Mouse (Mus musculus) myocyte (in vitro differentiated cells): ENCODE results near the gene Smarcc2. TPM values are rescaled to one million over a fixed set of nuclear protein-coding genes. Genes with fewer than 3 reads are reported as not detected.

ENCODE experiments used
- H3K27me3 ChIP-seq: one replicate; pipeline ENCODE4 v1.6.1; 2011; ENCODE audit not compliant: control insufficient read depth, insufficient read depth, insufficient read length
- H3K36me3 ChIP-seq: one replicate; pipeline ENCODE4 v1.6.1; 2011; ENCODE audit not compliant: control insufficient read depth, insufficient read depth
- H3K4me2 ChIP-seq: one replicate; pipeline ENCODE4 v1.6.1; 2011; ENCODE audit warnings: low read depth, control low read depth
- H3K4me3 ChIP-seq: one replicate; pipeline ENCODE4 v1.5.1; 2011; ENCODE audit warnings: mild to moderate bottlenecking, control low read depth, moderate library complexity
- H3K79me2 ChIP-seq: one replicate; pipeline ENCODE4 v1.6.1; 2011; ENCODE audit not compliant: control insufficient read depth, insufficient read depth
- H3ac ChIP-seq: one replicate; pipeline ENCODE4 v1.6.1; 2011; ENCODE audit not compliant: control insufficient read depth, insufficient read length
- CEBPB ChIP-seq: IDR thresholded peaks from 2 replicates; pipeline ENCODE4 v1.6.1; 2011; ENCODE audit warnings: mild to moderate bottlenecking, moderate library complexity; ENCODE audit not compliant: poor library complexity, insufficient read depth, severe bottlenecking
- E2F4 ChIP-seq: IDR thresholded peaks from one replicate; pipeline ENCODE4 v1.6.1; 2011; ENCODE audit warnings: mild to moderate bottlenecking, control low read depth, moderate library complexity; ENCODE audit not compliant: insufficient read depth
- MAX ChIP-seq: IDR thresholded peaks from one replicate; pipeline ENCODE4 v1.6.1; 2011; ENCODE audit warnings: low read depth, mild to moderate bottlenecking, control low read depth
- MYOD1 ChIP-seq, 3 experiments: IDR thresholded peaks; one replicate each; pipeline ENCODE4 v1.6.1; 2011; ENCODE audit warnings: control low read depth in 2 of 3, low read depth in 2 of 3, mild to moderate bottlenecking in 2 of 3, moderate library complexity in 1 of 3; ENCODE audit not compliant: insufficient read length in 2 of 3, control insufficient read depth in 1 of 3
- MYOG ChIP-seq, 3 experiments: IDR thresholded peaks; one replicate each; pipeline ENCODE4 v1.6.1; 2011; ENCODE audit warnings: control low read depth in 2 of 3, low read depth in 2 of 3, mild to moderate bottlenecking in 2 of 3; ENCODE audit not compliant: insufficient read length in 2 of 3, control insufficient read depth in 1 of 3, insufficient read depth in 1 of 3
- POLR2A ChIP-seq: IDR thresholded peaks from one replicate; pipeline ENCODE4 v1.6.1; 2011; ENCODE audit warnings: low read depth, mild to moderate bottlenecking, control low read depth, moderate library complexity; ENCODE audit not compliant: insufficient read length
- POLR2AphosphoS2 ChIP-seq: IDR thresholded peaks from one replicate; pipeline ENCODE4 v1.6.1; 2011; ENCODE audit warnings: low read depth, control low read depth; ENCODE audit not compliant: insufficient read length
- REST ChIP-seq: IDR thresholded peaks from one replicate; pipeline ENCODE4 v1.6.1; 2011; ENCODE audit warnings: mild to moderate bottlenecking, control low read depth, moderate library complexity; ENCODE audit not compliant: insufficient read depth, insufficient read length
- SRF ChIP-seq: IDR thresholded peaks from one replicate; pipeline ENCODE4 v1.6.1; 2011; ENCODE audit warnings: low read depth; ENCODE audit not compliant: control insufficient read depth, insufficient read length
- TCF12 ChIP-seq: IDR thresholded peaks from one replicate; pipeline ENCODE4 v1.6.1; 2011; ENCODE audit warnings: mild to moderate bottlenecking, control low read depth; ENCODE audit not compliant: poor library complexity, insufficient read depth, severe bottlenecking
- TCF3 ChIP-seq: IDR thresholded peaks from one replicate; pipeline ENCODE4 v1.6.1; 2011; ENCODE audit warnings: low read depth, control low read depth; ENCODE audit not compliant: insufficient read length
- USF1 ChIP-seq: IDR thresholded peaks from one replicate; pipeline ENCODE4 v1.6.1; 2011; ENCODE audit warnings: low read depth, mild to moderate bottlenecking, control low read depth, moderate library complexity
- polyA plus RNA-seq: library from polyadenylated mRNA; unstranded; fragments of >200 nt; fragmentation: generic; extraction: Trizol; gene quantifications from one replicate; pipeline ENCODE4 v1.2.1, GENCODE M21; 2012; ENCODE audit warnings: missing spikeins

The Smarcc2 gene
- polyA plus RNA-seq, 1 experiment, result 52.5 TPM

DNA sequence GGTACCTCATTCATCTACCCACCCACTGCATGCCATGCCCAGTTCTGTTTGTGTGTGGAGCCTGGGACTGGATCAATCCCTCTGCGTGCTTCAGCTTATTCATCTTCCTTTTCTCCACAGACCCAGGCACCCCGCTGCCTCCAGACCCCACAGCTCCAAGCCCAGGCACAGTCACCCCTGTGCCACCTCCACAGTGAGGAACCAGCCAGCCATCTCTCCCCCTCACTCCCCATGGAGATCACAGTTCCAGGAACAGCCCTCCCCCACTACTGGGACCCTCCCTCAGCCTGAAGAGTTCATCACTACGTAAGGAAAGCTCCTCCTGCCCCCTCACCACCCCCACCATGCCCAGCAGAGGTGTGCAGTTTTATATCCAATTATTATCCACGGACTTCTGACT, 29.7 kb downstream of the Smarcc2 start:
- Histone ChIP-seq H3K36me3 (peaks cover 30% of the 10 kb centered on the region), H3K4me2 (no peak overlapping the region), H3K4me3 (no peak overlapping the region), H3K27me3 (no peaks in the 10 kb centered on the region), H3ac (no peak overlapping the region), H3K79me2 (peaks cover 28% of the 10 kb centered on the region)
- TF ChIP-seq SRF (no peak), CEBPB (no peak), E2F4 (no peak), MYOD1 (IDR thresholded peaks at IDR 0.05; ENCODE audit: control insufficient read depth in 1 of 3, insufficient read length in 2 of 3, low read depth in 2 of 3) (no peak), POLR2A (peak; percentile 10), MAX (no peak), USF1 (no peak), TCF12 (no peak), MYOG (IDR thresholded peaks at IDR 0.05; ENCODE audit: control insufficient read depth in 1 of 3, insufficient read depth in 1 of 3, insufficient read length in 2 of 3, low read depth in 2 of 3) (no peak), REST (no peak), TCF3 (no peak), POLR2AphosphoS2 (peak; percentile 75)

DNA sequence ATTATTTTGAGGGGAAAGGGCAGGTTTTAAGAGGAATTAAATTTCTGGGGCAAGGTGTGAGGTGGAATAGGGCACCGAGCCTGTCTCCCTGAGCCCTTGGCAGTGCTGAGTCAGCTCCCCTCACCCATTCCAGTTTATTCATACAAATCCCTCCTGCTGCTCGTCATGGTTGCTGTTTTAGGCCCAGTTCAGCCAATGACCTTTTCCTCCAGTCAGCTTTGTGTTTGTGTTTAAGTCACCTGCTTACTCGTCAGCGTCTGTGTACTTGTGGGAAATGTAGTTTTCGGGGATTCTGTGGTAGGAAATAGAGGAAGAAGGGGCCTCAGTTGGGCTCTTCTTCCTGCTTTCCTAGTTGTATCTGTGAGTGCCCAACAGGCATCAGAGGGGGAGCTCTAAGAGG, 30.3 kb downstream of the Smarcc2 start:
- Histone ChIP-seq H3K4me3 (no peak overlapping the region), H3K79me2 (peaks cover 30% of the 10 kb centered on the region), H3K36me3 (peaks cover 27% of the 10 kb centered on the region), H3K27me3 (no peaks in the 10 kb centered on the region), H3K4me2 (no peak overlapping the region), H3ac (no peak overlapping the region)
- TF ChIP-seq POLR2AphosphoS2 (peak; percentile 77), MYOD1 (IDR thresholded peaks at IDR 0.05; ENCODE audit: control insufficient read depth in 1 of 3, insufficient read length in 2 of 3, low read depth in 2 of 3) (no peak)

DNA sequence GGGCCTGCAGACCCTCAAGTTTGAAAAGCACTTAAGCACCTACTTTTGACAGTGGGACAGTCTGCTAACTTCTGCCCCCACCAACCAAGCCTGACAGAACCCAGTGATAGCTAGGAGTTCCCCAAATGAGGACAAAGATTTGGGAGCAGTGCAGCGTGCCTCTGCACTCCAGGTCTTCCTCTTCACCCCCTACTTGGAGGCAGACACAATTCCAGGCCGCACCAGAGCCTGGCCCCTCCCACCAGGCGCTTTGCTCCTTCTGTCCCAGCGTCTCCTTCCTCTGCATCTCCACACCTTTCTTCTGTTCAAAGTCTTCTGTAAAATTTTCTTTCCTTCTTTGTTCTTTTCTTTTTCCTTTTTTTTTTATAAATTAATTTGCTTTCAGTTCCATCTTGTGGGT, 30.7 kb downstream of the Smarcc2 start:
- Histone ChIP-seq H3K36me3 (peaks cover 27% of the 10 kb centered on the region), H3ac (no peak overlapping the region), H3K27me3 (no peaks in the 10 kb centered on the region), H3K79me2 (peaks cover 34% of the 10 kb centered on the region), H3K4me2 (no peak overlapping the region), H3K4me3 (no peak overlapping the region)
- no peak for TF ChIP-seq E2F4

DNA sequence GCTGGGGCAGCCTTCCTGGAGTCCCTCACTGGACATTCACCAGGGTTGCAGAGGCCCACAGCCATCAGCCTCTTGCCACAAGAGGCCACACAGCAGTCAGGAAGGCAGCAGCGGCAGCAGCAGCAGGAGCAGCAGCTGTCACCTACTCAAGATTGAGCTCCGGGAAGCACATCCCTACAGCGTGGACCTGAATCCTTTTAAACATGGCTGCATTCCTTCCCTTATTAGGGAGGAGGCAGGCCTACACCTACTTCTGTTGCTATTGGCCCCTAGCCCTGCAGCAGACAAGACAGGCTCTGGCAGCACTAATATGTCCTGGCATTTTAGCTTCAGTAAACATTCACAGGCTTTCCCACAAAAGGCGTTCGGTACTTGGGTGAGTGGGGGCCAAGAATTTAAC, 31.2 kb downstream of the Smarcc2 start:
- Histone ChIP-seq H3K4me3 (no peak overlapping the region), H3K79me2 (peaks cover 39% of the 10 kb centered on the region), H3K27me3 (no peaks in the 10 kb centered on the region), H3ac (no peak overlapping the region), H3K36me3 (peaks cover 27% of the 10 kb centered on the region), H3K4me2 (peak overlapping the region; percentile 97)
- peak in 2 of 3 experiments; percentile 56 to 78 for TF ChIP-seq MYOD1 (IDR thresholded peaks at IDR 0.05; ENCODE audit: control insufficient read depth in 1 of 3, insufficient read length in 2 of 3, low read depth in 2 of 3)
- TF ChIP-seq POLR2AphosphoS2, result peak; percentile 94
- TF ChIP-seq CEBPB, result no peak
- no peak for TF ChIP-seq USF1
- no peak for TF ChIP-seq TCF3
- peak in 2 of 3 experiments; percentile 77 to 82 for TF ChIP-seq MYOG (IDR thresholded peaks at IDR 0.05; ENCODE audit: control insufficient read depth in 1 of 3, insufficient read depth in 1 of 3, insufficient read length in 2 of 3, low read depth in 2 of 3)
- no peak for TF ChIP-seq TCF12
- no peak for TF ChIP-seq REST
- peak; percentile 64 for TF ChIP-seq POLR2A
- TF ChIP-seq SRF, result peak; percentile 95
- TF ChIP-seq MAX, result no peak

DNA sequence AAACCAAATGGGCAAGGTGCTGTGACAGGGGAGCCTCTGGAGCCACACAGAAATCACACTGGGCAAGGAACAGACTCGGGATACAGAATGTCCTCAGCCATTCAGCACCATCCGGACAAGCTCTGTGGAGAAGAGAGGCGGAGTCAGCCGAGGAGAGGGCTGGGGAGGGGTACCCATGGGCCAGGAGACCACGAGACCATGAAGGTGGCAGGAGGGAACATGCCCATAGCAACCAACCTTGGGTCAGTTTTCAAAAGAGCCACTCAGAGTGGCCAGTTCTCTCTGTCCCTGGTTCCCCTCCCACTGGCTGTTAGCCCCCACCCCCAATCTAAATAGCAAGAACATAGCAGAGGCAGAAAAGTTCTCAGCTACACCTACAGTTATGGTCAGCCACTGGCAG, 31.9 kb downstream of the Smarcc2 start:
- peak overlapping the region; percentile 98 for H3K4me3 ChIP-seq
- no peak for TF ChIP-seq MYOD1 (IDR thresholded peaks at IDR 0.05; ENCODE audit: control insufficient read depth in 1 of 3, insufficient read length in 2 of 3, low read depth in 2 of 3)
- TF ChIP-seq MYOG (IDR thresholded peaks at IDR 0.05; ENCODE audit: control insufficient read depth in 1 of 3, insufficient read depth in 1 of 3, insufficient read length in 2 of 3, low read depth in 2 of 3), result no peak
- peak; percentile 56 for TF ChIP-seq POLR2AphosphoS2
- no peak for TF ChIP-seq TCF12
- H3K79me2 ChIP-seq, result peaks cover 44% of the 10 kb centered on the region
- H3K4me2 ChIP-seq, result peak overlapping the region; percentile 97
- peaks cover 21% of the 10 kb centered on the region for H3K36me3 ChIP-seq
- H3ac ChIP-seq, result no peak overlapping the region
- H3K27me3 ChIP-seq, result no peaks in the 10 kb centered on the region
